Mouse (Mus musculus): Measurements from ENCODE around the gene Pkn1.

- TF ChIP-seq CTCF (IDR thresholded peaks at IDR 0.05; ENCODE audit: extremely low read depth, insufficient read depth, low read length): no peak
- TF ChIP-seq POLR2A (IDR thresholded peaks at IDR 0.05; ENCODE audit: extremely low read depth, insufficient read depth, low read length): no peak
Observed at GRCm38 (mm10) chr8:83737346-83737745, 38.4 kb upstream of the Pkn1 start.

All from cortical plate, adult 2 months (tissue).